Mouse (Mus musculus): Measurements from ENCODE around the gene Ccdc162. TPM values are rescaled to one million over a fixed set of nuclear protein-coding genes. Genes with fewer than 3 reads are reported as not detected.

Ccdc162 gene
- polyA plus RNA-seq, 1 experiment from 2014 or later, result 0.20 TPM

DNA sequence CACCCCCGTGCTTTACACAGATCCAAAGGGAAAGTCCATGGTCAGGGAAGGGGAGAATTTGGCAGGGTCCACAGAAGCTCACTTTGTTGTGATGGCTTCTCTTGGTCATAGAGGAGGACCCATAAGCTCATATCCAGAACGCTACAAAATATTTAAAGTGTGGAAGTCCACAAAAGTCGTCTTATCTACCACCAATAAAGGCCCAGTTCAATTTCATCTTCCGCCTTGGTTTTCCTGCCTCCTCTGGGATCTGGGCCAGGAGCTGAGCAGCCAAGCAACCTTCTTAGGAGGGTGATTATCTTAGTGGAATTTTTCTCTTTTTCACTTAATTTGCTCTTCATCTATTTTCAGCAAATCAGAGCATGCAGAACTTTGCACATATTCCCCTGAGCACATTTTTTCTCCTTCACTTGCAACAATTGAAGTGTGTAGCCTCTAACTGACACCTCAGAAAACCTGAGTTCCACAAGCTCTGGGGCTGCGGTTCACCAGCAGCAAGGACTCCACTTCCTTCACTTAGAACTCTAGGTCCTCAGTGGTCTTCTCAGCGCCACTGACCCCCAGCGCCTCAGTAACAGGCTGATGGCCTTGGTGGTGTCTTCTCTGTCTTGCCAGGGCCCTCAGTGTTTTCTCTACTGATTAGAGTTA, 114.4 kb downstream of the Ccdc162 start:
- Histone ChIP-seq H3K9ac (no peak overlapping the region), H3K4me1 (ENCODE audit: insufficient read depth) (peaks cover 21% of the 10 kb centered on the region), H3K4me2 (no peak overlapping the region), H3K9me3 (ENCODE audit: low read depth, low read length) (no peaks in the 10 kb centered on the region), H3K36me3 (ENCODE audit: insufficient read depth) (no peaks in the 10 kb centered on the region), H3K4me3 (ENCODE audit: low read depth, low read length) (no peak overlapping the region), H3K27me3 (ENCODE audit: insufficient read depth, low read length) (no peaks in the 10 kb centered on the region), H3K27ac (ENCODE audit: low read depth) (peak overlapping the region; percentile 65)
- 48% methylated on average over 7 of the region's 7 CpGs for WGBS
- no peak for TF ChIP-seq CTCF (IDR thresholded peaks at IDR 0.05; ENCODE audit: low read depth)
- DNase-seq (peak; percentile 76), ATAC-seq (ENCODE audit: insufficient read depth) (0 out of 2 replicates have a peak, but pooled peaks have one; percentile 36)

DNA sequence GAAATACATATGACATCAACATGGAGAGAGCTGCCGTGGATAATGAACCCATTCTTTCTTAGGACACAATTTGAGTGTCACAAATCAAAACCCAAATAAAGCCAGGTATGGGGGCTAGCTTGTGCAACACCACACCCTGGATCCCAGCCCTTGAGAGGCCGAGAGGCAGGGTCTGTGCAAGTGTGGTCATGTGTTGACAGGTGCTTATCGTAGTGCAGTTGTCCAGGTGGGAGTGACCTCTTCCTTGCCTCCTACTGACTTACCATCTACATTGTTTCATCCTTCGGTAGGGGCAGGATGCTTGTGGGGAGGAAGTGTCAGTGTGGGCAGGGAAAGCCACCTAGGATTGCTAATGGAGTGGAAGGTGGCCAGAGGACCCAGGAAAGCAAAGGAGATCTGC, 115.1 kb downstream of the Ccdc162 start:
- no peak overlapping the region for H3K4me2 ChIP-seq
- H3K27me3 ChIP-seq (ENCODE audit: insufficient read depth, low read length), result no peaks in the 10 kb centered on the region
- H3K36me3 ChIP-seq (ENCODE audit: insufficient read depth), result no peaks in the 10 kb centered on the region
- no peaks in the 10 kb centered on the region for H3K9me3 ChIP-seq (ENCODE audit: low read depth, low read length)
- no peak for TF ChIP-seq CTCF (IDR thresholded peaks at IDR 0.05; ENCODE audit: low read depth)
- 72% methylated on average over 4 of the region's 4 CpGs for WGBS
- H3K9ac ChIP-seq, result no peak overlapping the region
- H3K27ac ChIP-seq (ENCODE audit: low read depth), result peak overlapping the region; percentile 36
- H3K4me1 ChIP-seq (ENCODE audit: insufficient read depth), result peaks cover 21% of the 10 kb centered on the region
- ATAC-seq (ENCODE audit: insufficient read depth) (no peak), DNase-seq (no peak)
- no peak overlapping the region for H3K4me3 ChIP-seq (ENCODE audit: low read depth, low read length)

DNA sequence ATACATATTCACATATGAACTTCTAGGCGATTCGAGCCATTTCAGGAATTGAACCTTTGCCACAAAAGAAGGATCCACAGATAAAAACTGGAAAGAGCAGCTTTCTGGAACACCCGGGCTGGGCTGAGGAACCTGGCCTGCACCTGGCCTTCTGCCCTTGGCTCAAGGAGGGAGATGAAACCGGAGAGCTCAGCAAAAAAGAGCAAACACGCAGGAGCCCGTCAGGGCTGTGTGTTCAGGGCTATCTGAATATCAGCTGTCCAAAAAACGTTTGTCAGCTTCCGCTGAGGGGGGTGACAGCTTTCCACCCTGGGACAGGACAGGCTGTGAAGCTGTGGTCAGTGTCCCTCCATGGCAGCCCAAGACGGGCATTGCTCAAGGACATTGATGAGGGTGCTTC, 117.4 kb downstream of the Ccdc162 start:
- no peaks in the 10 kb centered on the region for H3K27me3 ChIP-seq (ENCODE audit: insufficient read depth, low read length)
- DNase-seq (no peak), ATAC-seq (ENCODE audit: insufficient read depth) (no peak)
- no peaks in the 10 kb centered on the region for H3K9me3 ChIP-seq (ENCODE audit: low read depth, low read length)
- peaks cover 19% of the 10 kb centered on the region for H3K4me1 ChIP-seq (ENCODE audit: insufficient read depth)
- no peaks in the 10 kb centered on the region for H3K36me3 ChIP-seq (ENCODE audit: insufficient read depth)
- H3K27ac ChIP-seq (ENCODE audit: low read depth), result no peak overlapping the region
- no peak overlapping the region for H3K9ac ChIP-seq
- no peak overlapping the region for H3K4me2 ChIP-seq
- no peak overlapping the region for H3K4me3 ChIP-seq (ENCODE audit: low read depth, low read length)
- WGBS, result 48% methylated on average over 9 of the region's 9 CpGs
- no peak for TF ChIP-seq CTCF (IDR thresholded peaks at IDR 0.05; ENCODE audit: low read depth)

DNA sequence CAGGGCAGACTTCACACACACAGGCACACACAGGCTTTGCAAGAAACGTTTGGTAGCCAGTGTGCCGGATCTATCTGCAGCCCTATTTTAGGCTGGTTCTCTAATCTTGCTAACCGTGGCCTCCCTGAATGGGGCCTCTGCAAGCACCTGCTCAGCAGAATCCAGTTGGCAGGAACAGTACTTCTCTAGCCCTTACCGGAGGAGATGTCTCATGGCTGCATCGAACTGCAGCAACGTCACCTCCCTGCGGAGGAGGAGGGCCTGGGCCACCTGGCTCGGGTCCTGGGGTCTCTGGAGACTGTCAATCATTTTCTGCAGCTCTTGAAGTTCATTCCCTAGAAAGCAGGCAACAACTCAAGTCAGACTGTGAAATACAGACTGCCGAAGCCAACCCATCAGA, 118.2 kb downstream of the Ccdc162 start:
- Histone ChIP-seq H3K9ac (no peak overlapping the region), H3K4me2 (no peak overlapping the region), H3K27ac (ENCODE audit: low read depth) (no peak overlapping the region), H3K4me1 (ENCODE audit: insufficient read depth) (peaks cover 19% of the 10 kb centered on the region), H3K27me3 (ENCODE audit: insufficient read depth, low read length) (no peaks in the 10 kb centered on the region), H3K4me3 (ENCODE audit: low read depth, low read length) (no peak overlapping the region), H3K9me3 (ENCODE audit: low read depth, low read length) (no peaks in the 10 kb centered on the region), H3K36me3 (ENCODE audit: insufficient read depth) (no peaks in the 10 kb centered on the region)
- ATAC-seq (ENCODE audit: insufficient read depth), result no peak
- no peak for TF ChIP-seq CTCF (IDR thresholded peaks at IDR 0.05; ENCODE audit: low read depth)
- DNase-seq, result no peak
- 42% methylated on average over 9 of the region's 9 CpGs for WGBS

DNA sequence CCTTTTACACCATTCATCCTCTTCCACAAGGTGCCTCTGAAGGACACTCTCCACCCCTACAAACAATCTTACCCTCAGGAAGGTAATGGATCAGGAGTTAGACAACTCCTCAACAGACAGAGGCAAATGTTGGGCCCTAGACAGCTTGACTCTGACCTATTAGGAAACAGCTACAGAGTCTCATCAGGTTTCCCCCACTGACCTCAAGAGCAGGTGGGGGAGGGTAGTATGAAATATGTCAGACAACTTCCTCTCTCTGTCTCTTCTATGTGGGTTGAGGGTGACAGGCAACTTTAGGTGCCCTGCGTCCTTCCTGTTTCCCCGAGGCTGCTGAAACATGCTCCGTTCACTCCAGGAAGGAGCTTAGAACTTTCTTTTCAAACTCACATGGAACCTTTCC, 120.9 kb downstream of the Ccdc162 start:
- DNase-seq, result no peak
- Histone ChIP-seq H3K4me3 (ENCODE audit: low read depth, low read length) (no peak overlapping the region), H3K9me3 (ENCODE audit: low read depth, low read length) (no peaks in the 10 kb centered on the region), H3K36me3 (ENCODE audit: insufficient read depth) (no peaks in the 10 kb centered on the region), H3K4me2 (no peak overlapping the region), H3K27me3 (ENCODE audit: insufficient read depth, low read length) (no peaks in the 10 kb centered on the region), H3K9ac (no peak overlapping the region), H3K27ac (ENCODE audit: low read depth) (peak overlapping the region; percentile 87), H3K4me1 (ENCODE audit: insufficient read depth) (peaks cover 15% of the 10 kb centered on the region)
- WGBS, result 58% methylated on average over 3 of the region's 3 CpGs
- 0 out of 2 replicates have a peak, but pooled peaks have one; percentile 7 for ATAC-seq (ENCODE audit: insufficient read depth)
- no peak for TF ChIP-seq CTCF (IDR thresholded peaks at IDR 0.05; ENCODE audit: low read depth)

DNA sequence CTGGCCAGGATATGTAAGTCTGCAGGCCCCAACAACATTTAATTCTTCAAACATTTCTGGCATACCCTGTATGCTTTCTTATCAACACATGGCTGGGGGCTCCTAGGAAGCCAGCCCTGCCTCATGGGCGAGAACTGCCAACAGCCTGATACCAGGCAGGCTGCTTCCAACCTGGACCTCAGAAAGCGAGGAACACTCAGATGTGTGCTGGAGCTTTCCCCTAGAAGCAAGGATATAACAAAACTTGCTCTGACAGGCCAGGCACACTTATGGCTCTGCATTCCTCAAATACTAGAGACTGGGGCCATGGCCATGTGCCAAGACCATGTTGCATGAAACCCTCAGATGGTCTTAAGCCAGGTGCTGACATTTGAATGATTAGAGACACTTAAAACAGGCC, 121.5 kb downstream of the Ccdc162 start:
- DNase-seq (peak; percentile 79), ATAC-seq (ENCODE audit: insufficient read depth) (peak; percentile 83)
- H3K36me3 ChIP-seq (ENCODE audit: insufficient read depth), result no peaks in the 10 kb centered on the region
- H3K9me3 ChIP-seq (ENCODE audit: low read depth, low read length), result no peaks in the 10 kb centered on the region
- WGBS, result 12% methylated on average over 2 of the region's 2 CpGs
- no peak for TF ChIP-seq CTCF (IDR thresholded peaks at IDR 0.05; ENCODE audit: low read depth)
- H3K4me2 ChIP-seq, result no peak overlapping the region
- H3K27ac ChIP-seq (ENCODE audit: low read depth), result peak overlapping the region; percentile 87
- H3K4me1 ChIP-seq (ENCODE audit: insufficient read depth), result peaks cover 15% of the 10 kb centered on the region
- H3K27me3 ChIP-seq (ENCODE audit: insufficient read depth, low read length), result no peaks in the 10 kb centered on the region
- no peak overlapping the region for H3K4me3 ChIP-seq (ENCODE audit: low read depth, low read length)
- H3K9ac ChIP-seq, result no peak overlapping the region

DNA sequence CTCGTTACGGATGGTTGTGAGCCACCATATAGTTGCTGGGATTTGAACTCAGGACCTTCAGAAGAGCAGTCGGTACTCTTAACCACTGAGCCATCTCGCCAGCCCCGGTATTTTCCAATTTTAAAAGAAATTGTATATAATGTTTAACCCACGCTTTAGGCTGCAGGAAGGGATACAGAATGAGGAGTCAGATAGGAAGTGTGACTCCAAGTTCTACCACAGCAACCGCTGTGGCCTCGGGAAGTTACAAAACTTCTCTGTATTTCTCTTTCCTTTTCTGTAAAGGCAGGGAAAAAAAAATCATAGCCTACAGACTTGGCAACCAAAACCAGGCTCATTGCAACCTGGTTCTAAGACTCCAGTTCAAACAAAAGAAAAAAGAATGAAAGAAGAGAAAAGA, 122.0 kb downstream of the Ccdc162 start:
- TF ChIP-seq CTCF (IDR thresholded peaks at IDR 0.05; ENCODE audit: low read depth), result no peak
- H3K4me1 ChIP-seq (ENCODE audit: insufficient read depth), result peaks cover 15% of the 10 kb centered on the region
- no peak overlapping the region for H3K9ac ChIP-seq
- H3K27ac ChIP-seq (ENCODE audit: low read depth), result peak overlapping the region; percentile 87; the same call in 1 of the 2 replicates
- no peak overlapping the region for H3K4me3 ChIP-seq (ENCODE audit: low read depth, low read length)
- DNase-seq (no peak), ATAC-seq (ENCODE audit: insufficient read depth) (no peak)
- H3K36me3 ChIP-seq (ENCODE audit: insufficient read depth), result no peaks in the 10 kb centered on the region
- no peaks in the 10 kb centered on the region for H3K27me3 ChIP-seq (ENCODE audit: insufficient read depth, low read length)
- H3K9me3 ChIP-seq (ENCODE audit: low read depth, low read length), result no peaks in the 10 kb centered on the region
- no peak overlapping the region for H3K4me2 ChIP-seq
- WGBS, result 77% methylated on average over 8 of the region's 8 CpGs

All from lung, embryonic 14.5 days (tissue).